Mouse (Mus musculus): Measurements from ENCODE around the gene Gli3. TPM values are rescaled to one million over a fixed set of nuclear protein-coding genes. Genes with fewer than 3 reads are reported as not detected.

The Gli3 gene
- polyA plus RNA-seq, 1 experiment from 2014 or later: 25.5 TPM

GRCm38 (mm10) chr13:15759633-15760441 is 296.8 kb downstream of the Gli3 start:
- peak overlapping the region; percentile 62 for H3K4me2 ChIP-seq (ENCODE audit: low read length)
- peak overlapping the region; percentile 57 for H3K27ac ChIP-seq (ENCODE audit: low read depth)
- H3K9ac ChIP-seq (ENCODE audit: low read length): peak overlapping the region; percentile 32
- H3K9me3 ChIP-seq (ENCODE audit: control insufficient read depth, low read length): no peaks in the 10 kb centered on the region
- peaks cover 5% of the 10 kb centered on the region; the same call in 1 of the 2 replicates for H3K4me1 ChIP-seq (replicated peaks; ENCODE audit: control insufficient read depth, insufficient read depth, low read length)
- 33% methylated on average over 10 of the region's 10 CpGs for WGBS
- peak overlapping the region; percentile 36; the same call in 1 of the 2 replicates for H3K4me3 ChIP-seq (ENCODE audit: low read depth, low read length)
- no peak for DNase-seq (ENCODE audit: low spot score)
- no peak for ATAC-seq (replicated peaks; ENCODE audit: low FRiP score, low TSS enrichment, low read depth)
- H3K36me3 ChIP-seq (ENCODE audit: control insufficient read depth, insufficient read depth, low read length): no peaks in the 10 kb centered on the region
- no peaks in the 10 kb centered on the region for H3K27me3 ChIP-seq (replicated peaks; ENCODE audit: control insufficient read depth, insufficient read depth, low read length)

- H3K27ac ChIP-seq (ENCODE audit: low read depth): no peak overlapping the region
- no peak overlapping the region for H3K9ac ChIP-seq (ENCODE audit: low read length)
- WGBS: 94% methylated on average over 4 of the region's 4 CpGs
- no peak overlapping the region for H3K4me2 ChIP-seq (ENCODE audit: low read length)
- H3K4me3 ChIP-seq (ENCODE audit: low read depth, low read length): no peak overlapping the region
- no peaks in the 10 kb centered on the region for H3K9me3 ChIP-seq (ENCODE audit: control insufficient read depth, low read length)
- H3K4me1 ChIP-seq (replicated peaks; ENCODE audit: control insufficient read depth, insufficient read depth, low read length): peaks cover 5% of the 10 kb centered on the region; the same call in 1 of the 2 replicates
- H3K27me3 ChIP-seq (replicated peaks; ENCODE audit: control insufficient read depth, insufficient read depth, low read length): no peaks in the 10 kb centered on the region
- no peaks in the 10 kb centered on the region for H3K36me3 ChIP-seq (ENCODE audit: control insufficient read depth, insufficient read depth, low read length)
- DNase-seq (ENCODE audit: low spot score) (no peak), ATAC-seq (replicated peaks; ENCODE audit: low FRiP score, low TSS enrichment, low read depth) (no peak)
Measured at GRCm38 (mm10) chr13:15762291-15762690, 299.3 kb downstream of the Gli3 start.

GRCm38 (mm10) chr13:15762901-15763417 is 299.9 kb downstream of the Gli3 start:
- Histone ChIP-seq H3K27ac (ENCODE audit: low read depth) (no peak overlapping the region), H3K4me2 (ENCODE audit: low read length) (no peak overlapping the region), H3K27me3 (replicated peaks; ENCODE audit: control insufficient read depth, insufficient read depth, low read length) (no peaks in the 10 kb centered on the region), H3K36me3 (ENCODE audit: control insufficient read depth, insufficient read depth, low read length) (no peaks in the 10 kb centered on the region), H3K9ac (ENCODE audit: low read length) (no peak overlapping the region), H3K9me3 (ENCODE audit: control insufficient read depth, low read length) (no peaks in the 10 kb centered on the region), H3K4me1 (replicated peaks; ENCODE audit: control insufficient read depth, insufficient read depth, low read length) (peaks cover 5% of the 10 kb centered on the region; the same call in 1 of the 2 replicates), H3K4me3 (ENCODE audit: low read depth, low read length) (no peak overlapping the region)
- DNase-seq (ENCODE audit: low spot score) (peak; percentile 60), ATAC-seq (replicated peaks; ENCODE audit: low FRiP score, low TSS enrichment, low read depth) (no peak)
- 44% methylated on average over 6 of the region's 6 CpGs for WGBS

GRCm38 (mm10) chr13:15777624-15778023 is 314.6 kb downstream of the Gli3 start:
- Histone ChIP-seq H3K27me3 (replicated peaks; ENCODE audit: control insufficient read depth, insufficient read depth, low read length) (no peaks in the 10 kb centered on the region), H3K4me1 (replicated peaks; ENCODE audit: control insufficient read depth, insufficient read depth, low read length) (no peaks in the 10 kb centered on the region), H3K4me3 (ENCODE audit: low read depth, low read length) (no peak overlapping the region), H3K9me3 (ENCODE audit: control insufficient read depth, low read length) (no peaks in the 10 kb centered on the region), H3K36me3 (ENCODE audit: control insufficient read depth, insufficient read depth, low read length) (no peaks in the 10 kb centered on the region), H3K4me2 (ENCODE audit: low read length) (no peak overlapping the region), H3K27ac (ENCODE audit: low read depth) (no peak overlapping the region), H3K9ac (ENCODE audit: low read length) (no peak overlapping the region)
- WGBS: 70% methylated on average over 6 of the region's 6 CpGs
- ATAC-seq (replicated peaks; ENCODE audit: low FRiP score, low TSS enrichment, low read depth) (no peak), DNase-seq (ENCODE audit: low spot score) (no peak)

Data from intestine, embryonic 14.5 days (tissue).